Mouse (Mus musculus) forebrain, embryonic 14.5 days (tissue): ENCODE results near the gene Gm12695. TPM values are rescaled to one million over a fixed set of nuclear protein-coding genes. Genes with fewer than 3 reads are reported as not detected.

Experiments used
- ATAC-seq: fragments of 200-750 bp; cut with Nextera tagmentation; 2 replicates; pipeline ENCODE4 v1.8.0; 2017; ENCODE audit warnings: mild to moderate bottlenecking, moderate library complexity
- DNase-seq: peaks from one replicate; pipeline ENCODE4 v3.0.0-alpha.2; 2015; ENCODE audit warnings: low spot score
- H3K27ac ChIP-seq: fragments of 300-500 bp; sonication (generic); 2 replicates; pipeline ENCODE4 v1.5.1; 2014; ENCODE audit warnings: low read depth, mild to moderate bottlenecking, control low read depth, low read length, moderate library complexity
- H3K27me3 ChIP-seq: fragments of 300-500 bp; sonication (generic); replicated peaks from 2 replicates; pipeline ENCODE4 v1.6.1; 2014; ENCODE audit warnings: low read length, control low read depth, mixed read lengths; ENCODE audit not compliant: control insufficient read depth, insufficient read depth
- H3K36me3 ChIP-seq: fragments of 300-500 bp; sonication (generic); 2 replicates; pipeline ENCODE4 v1.6.1; 2014; ENCODE audit warnings: low read length, control low read depth; ENCODE audit not compliant: control insufficient read depth, insufficient read depth
- H3K4me1 ChIP-seq: fragments of 300-500 bp; sonication (generic); 2 replicates; pipeline ENCODE4 v1.6.1; 2014; ENCODE audit warnings: antibody characterized with exemption, low read length, control low read depth; ENCODE audit not compliant: control insufficient read depth, insufficient read depth
- H3K4me2 ChIP-seq: fragments of 300-500 bp; sonication (generic); 2 replicates; pipeline ENCODE4 v1.6.1; 2014; ENCODE audit warnings: mild to moderate bottlenecking, control low read depth, low read length
- H3K4me3 ChIP-seq: fragments of 300-500 bp; sonication (generic); 2 replicates; pipeline ENCODE4 v1.5.1; 2014; ENCODE audit warnings: low read depth, low read length, control low read depth
- H3K9ac ChIP-seq: fragments of 300-500 bp; sonication (generic); 2 replicates; pipeline ENCODE4 v1.6.1; 2014; ENCODE audit warnings: mild to moderate bottlenecking, low read length, control low read depth, moderate library complexity
- H3K9me3 ChIP-seq: fragments of 300-500 bp; sonication (generic); replicated peaks from 2 replicates; pipeline ENCODE4 v1.6.1; 2016; ENCODE audit warnings: low read length, control low read depth, mixed read lengths; ENCODE audit not compliant: control insufficient read depth
- WGBS: fragments of 180-500 bp; shearing (Covaris S2); extraction: QIAGEN DNeasy Blood & Tissue Kit; methylation state at CpG from one replicate; pipeline ENCODE4 v1.1.7; 2014; 5-methylcytosine and 5-hydroxymethylcytosine counted together
- polyA plus RNA-seq: library from polyadenylated mRNA; unstranded; fragments of >200 nt; fragmentation: Nextera tagmentation; extraction: Ambion mirVana; gene quantifications from 2 replicates; pipeline ENCODE4 v1.2.1, GENCODE M21; 2014

The Gm12695 gene
- polyA plus RNA-seq, 1 experiment from 2014 or later: not detected

DNA sequence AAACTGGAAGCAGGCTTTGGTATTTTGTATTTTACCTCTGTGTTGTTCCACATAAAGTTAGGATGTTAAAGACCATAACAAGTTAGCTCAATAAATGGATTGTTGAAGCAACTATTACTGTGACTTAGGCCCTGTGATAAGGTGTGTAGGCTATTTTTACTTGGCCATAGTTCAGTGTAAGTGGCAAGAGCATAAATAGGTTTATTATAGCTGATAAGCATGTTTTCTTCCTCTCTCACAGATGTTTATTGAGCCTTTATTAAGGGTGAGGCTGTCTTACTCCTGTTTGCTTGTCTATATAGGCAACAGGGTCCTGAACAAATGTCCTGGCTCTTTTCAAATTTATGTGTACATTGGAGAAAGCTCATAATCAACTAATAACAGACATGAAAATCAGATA, 104.0 kb downstream of the Gm12695 start:
- Histone ChIP-seq H3K4me2 (no peak overlapping the region), H3K27me3 (no peaks in the 10 kb centered on the region), H3K4me3 (no peak overlapping the region), H3K9ac (no peak overlapping the region), H3K36me3 (no peaks in the 10 kb centered on the region), H3K27ac (no peak overlapping the region), H3K9me3 (no peaks in the 10 kb centered on the region), H3K4me1 (no peaks in the 10 kb centered on the region)
- DNase-seq (no peak), ATAC-seq (no peak)

DNA sequence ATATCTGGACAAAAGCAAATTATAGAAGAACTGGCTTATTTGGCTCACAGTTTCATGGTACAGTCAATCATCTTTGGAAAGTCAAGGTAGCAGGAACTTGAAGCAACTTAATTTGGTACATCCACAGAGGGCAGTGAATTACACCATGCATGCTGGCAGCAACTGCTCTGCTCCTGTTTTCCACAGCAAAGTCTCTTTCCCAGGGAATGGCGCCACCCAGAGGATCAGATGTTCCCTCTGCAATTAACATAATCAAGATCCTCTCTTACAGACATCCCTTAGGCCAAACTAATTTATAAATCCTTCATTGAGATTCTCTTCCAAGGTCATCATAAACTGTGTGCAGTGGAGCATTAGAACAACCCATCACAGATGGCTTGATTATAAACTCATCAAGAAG, 104.8 kb downstream of the Gm12695 start:
- Histone ChIP-seq H3K27me3 (no peaks in the 10 kb centered on the region), H3K27ac (no peak overlapping the region), H3K4me3 (no peak overlapping the region), H3K4me2 (no peak overlapping the region), H3K9ac (no peak overlapping the region), H3K36me3 (no peaks in the 10 kb centered on the region), H3K4me1 (no peaks in the 10 kb centered on the region), H3K9me3 (no peaks in the 10 kb centered on the region)
- no peak for DNase-seq
- ATAC-seq: no peak
- WGBS: 13% methylated on average over 1 of the region's 1 CpGs

Other genes with a start within 250 kb of the Gm12695 start
- 4.3 and 4.8 TPM in 2 replicates for gene Cyp2j6, start 231.5 kb downstream of the Gm12695 start, polyA plus RNA-seq
- 3.0 and 3.4 TPM in 2 replicates for gene Cyp2j9, start 193.6 kb downstream of the Gm12695 start, polyA plus RNA-seq
- not detected in 2 replicates for gene Cyp2j5, start 121.0 kb downstream of the Gm12695 start, polyA plus RNA-seq